Comparison of ENCODE assay signal across 8 mouse cellular contexts in genomic region chr13:111807596-111808386, GRCm38 (mm10). TPM values are rescaled to one million over a fixed set of nuclear protein-coding genes. Genes with fewer than 3 reads are reported as not detected.
DNase-seq lines count a peak whose midpoint lies in the region; ATAC-seq and TF ChIP-seq lines count a peak whose summit lies in the region.

No protein-coding gene starts in this region.

- H3K4me1 ChIP-seq in cortical plate, adult 2 months (ENCODE audit: control insufficient read depth, insufficient read depth, low read length), result peaks cover 2% of the 10 kb centered on the region; the same call in 1 of the 2 replicates
- peaks cover 23 to 31% of the 10 kb centered on the region in 2 experiments for H3K4me1 ChIP-seq in liver, embryonic 14.5 days (replicated peaks; ENCODE audit: control insufficient read depth in 2 of 2, insufficient read depth in 2 of 2, low read length in 1 of 2)
- peaks cover 47% of the 10 kb centered on the region for H3K4me1 ChIP-seq in neural tube, embryonic 15.5 days

- intact Hi-C loops in heart, postnatal 14 days (cut with DNase I), result loop anchor here (2.0 to 5.0 kb wide), 3 partner anchors 147 to 390 kb away; no protein-coding TSS in a partner anchor

- H3K9me3 ChIP-seq in liver, embryonic 14.5 days (ENCODE audit: control insufficient read depth, low read length), result no peaks in the 10 kb centered on the region
- no peaks in the 10 kb centered on the region for H3K9me3 ChIP-seq in neural tube, embryonic 15.5 days (replicated peaks)

- H3K27ac ChIP-seq in cortical plate, adult 2 months (ENCODE audit: insufficient read depth, low read length), result peak overlapping the region; percentile 96; the same call in 1 of the 2 replicates
- peak overlapping the region; percentile 82 for H3K27ac ChIP-seq in liver, embryonic 14.5 days
- peak overlapping the region; percentile 98 for H3K27ac ChIP-seq in neural tube, embryonic 15.5 days (replicated peaks)

- under 1% methylated on average over 66 of the region's 79 CpGs for WGBS in liver, embryonic 14.5 days (ENCODE audit: insufficient replicate concordance)
- WGBS in neural tube, embryonic 15.5 days, result under 1% methylated on average over 65 of the region's 79 CpGs

- no peaks in the 10 kb centered on the region for H3K36me3 ChIP-seq in liver, embryonic 14.5 days (replicated peaks; ENCODE audit: control insufficient read depth, insufficient read depth, low read depth)
- H3K36me3 ChIP-seq in neural tube, embryonic 15.5 days, result no peaks in the 10 kb centered on the region

- no peak for TF ChIP-seq EP300 in liver, embryonic 14.5 days (IDR thresholded peaks at IDR 0.05; ENCODE audit: low read depth)

- TF ChIP-seq POLR2A in cortical plate, adult 2 months (IDR thresholded peaks at IDR 0.05; ENCODE audit: extremely low read depth, insufficient read depth, low read length), result no peak

- peak; percentile 22; the same call in 1 of the 2 replicates for ATAC-seq in liver, embryonic 14.5 days (ENCODE audit: insufficient read depth)
- ATAC-seq in neural tube, embryonic 15.5 days (ENCODE audit: low FRiP score), result peak; percentile 1; the same call in 1 of the 2 replicates

- peaks cover 8% of the 10 kb centered on the region; the same call in 1 of the 2 replicates for H3K27me3 ChIP-seq in liver, embryonic 14.5 days (ENCODE audit: control insufficient read depth, insufficient read depth, low read length)
- no peaks in the 10 kb centered on the region; the same call in 1 of the 2 replicates for H3K27me3 ChIP-seq in neural tube, embryonic 15.5 days (replicated peaks)

- no peak for TF ChIP-seq CTCF in cortical plate, adult 2 months (IDR thresholded peaks at IDR 0.05; ENCODE audit: extremely low read depth, insufficient read depth, low read length)
- TF ChIP-seq CTCF in liver, embryonic 14.5 days (IDR thresholded peaks at IDR 0.05; ENCODE audit: low read depth), result no peak

- peak overlapping the region; percentile 72 for H3K4me2 ChIP-seq in liver, embryonic 14.5 days (ENCODE audit: low read depth)
- peak overlapping the region; percentile 78 for H3K4me2 ChIP-seq in neural tube, embryonic 15.5 days

- peak overlapping the region; percentile 94 for H3K9ac ChIP-seq in liver, embryonic 14.5 days (replicated peaks)
- H3K9ac ChIP-seq in neural tube, embryonic 15.5 days (replicated peaks), result peak overlapping the region; percentile 68

- DNase-seq in right cerebral cortex, postnatal 4 days, result peak; percentile 29
- DNase-seq in right cerebral cortex, adult 2 months (ENCODE audit: low spot score in 2 of 2), result no peak
- DNase-seq in heart, postnatal 14 days, result peak; percentile 46 to 55
- peak in 1 of 3 experiments; percentile 49 for DNase-seq in liver, embryonic 14.5 days (ENCODE audit: low read depth in 3 of 3, low spot score in 3 of 3)
- DNase-seq in ovary, postnatal 14 days (ENCODE audit: low spot score), result no peak
- no peak for DNase-seq in c-Kit-positive CD71-positive TER-119-positive erythroid progenitor cells, embryonic 14.5 days (ENCODE audit: low spot score)

- peak overlapping the region; percentile 81 for H3K4me3 ChIP-seq in cortical plate, adult 2 months (ENCODE audit: insufficient read depth, low read length)
- peak overlapping the region; percentile 86 to 96 for H3K4me3 ChIP-seq in liver, embryonic 14.5 days (ENCODE audit: insufficient read depth in 1 of 2, low read depth in 2 of 2, low read length in 2 of 2)
- H3K4me3 ChIP-seq in neural tube, embryonic 15.5 days (replicated peaks), result peak overlapping the region; percentile 59

RNA-seq across cellular contexts. Expression of gene Map3k1, which starts 1.0 kb away (rescaled TPM):
- 5.4 and 5.7 TPM in 2 replicates for polyA plus RNA-seq in cortical plate, adult 2 months (2012; rRNA removed)
- 10 to 100 TPM; 27.8 to 30.0 TPM for total RNA-seq in heart, postnatal 14 days (2021)
- 3.8 and 5.9 TPM in 2 replicates for polyA plus RNA-seq in liver, embryonic 14.5 days (2012; rRNA removed)
- polyA plus RNA-seq in liver, embryonic 14.5 days (2014; fragmentation: Nextera tagmentation; extraction: Ambion mirVana), result 13.3 and 14.5 TPM in 2 replicates
- polyA plus RNA-seq in neural tube, embryonic 15.5 days (2015; fragmentation: Nextera tagmentation; extraction: Ambion mirVana), result 9.8 and 11.4 TPM in 2 replicates

Comparison
In these comparisons a context has a peak if more than half of its experiments do, and no peak if none do; other contexts are left out.
1. DNase-seq: peak in right cerebral cortex, postnatal 4 days (single experiment) and heart, postnatal 14 days (2 of 2); none in right cerebral cortex, adult 2 months (0 of 2), ovary, postnatal 14 days (single experiment) and c-Kit-positive CD71-positive TER-119-positive erythroid progenitor cells, embryonic 14.5 days (single experiment).
2. Peak in every context shown above with its lines, with median percentiles within 50 percentile points of each other: H3K27ac ChIP-seq and H3K4me3 ChIP-seq.